Mouse (Mus musculus): ENCODE measurements around the gene Snrpa1.

Gene Snrpa1

DNA sequence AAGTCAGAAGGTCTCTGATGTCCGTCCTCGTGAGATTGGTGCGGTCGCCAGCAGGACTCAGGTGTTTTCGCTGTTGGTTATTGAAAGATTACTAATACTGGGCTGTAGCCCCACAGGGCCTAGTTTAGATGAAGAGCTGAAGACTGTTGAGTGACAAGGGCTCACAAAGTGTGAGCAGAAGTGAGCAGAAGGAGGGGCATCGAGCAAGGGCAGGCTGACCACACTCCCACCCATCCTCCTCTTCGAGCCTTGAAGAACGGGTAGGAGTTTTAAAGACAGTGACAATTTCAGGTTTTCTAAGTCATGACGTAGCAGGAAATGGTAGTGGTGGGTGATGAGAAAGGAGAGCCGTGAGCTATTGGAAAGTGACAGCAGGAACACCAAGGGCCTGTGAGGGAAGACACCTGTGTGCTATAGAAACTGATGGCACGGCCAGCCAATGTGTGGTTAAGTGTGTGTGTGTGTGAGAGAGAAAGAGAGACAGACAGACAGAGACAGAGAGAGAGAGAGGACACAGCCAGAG lies 57.1 kb downstream of the Snrpa1 start:
- no peak for DNase-seq

DNA sequence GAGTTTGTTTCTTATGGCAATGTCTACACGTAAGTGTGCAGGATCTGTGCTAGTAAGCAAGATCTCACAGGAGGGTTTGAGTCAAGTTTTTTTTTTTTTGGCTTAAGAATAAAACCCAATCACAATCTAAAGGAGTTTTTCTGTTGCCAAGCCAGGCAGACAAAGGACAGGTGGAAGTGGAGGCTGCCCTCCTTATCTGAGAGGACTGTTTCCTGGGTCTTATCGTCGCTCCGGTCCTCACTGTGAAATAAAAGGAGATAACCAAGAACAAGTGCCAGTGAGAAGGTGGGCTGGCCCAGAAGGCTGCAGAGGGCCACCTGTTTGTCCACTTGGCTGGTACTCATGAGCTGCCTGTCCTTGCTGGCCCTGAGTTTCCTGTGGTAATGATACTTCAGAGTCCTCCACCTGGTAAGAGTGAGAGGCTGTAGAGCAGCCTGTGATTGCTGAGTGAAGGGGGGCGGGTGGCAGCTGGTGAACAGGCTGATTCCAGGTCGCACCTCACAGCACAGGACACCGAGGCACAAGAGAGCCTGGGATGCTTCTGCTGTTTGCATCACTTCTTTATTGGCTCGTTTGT lies 58.2 kb downstream of the Snrpa1 start:
- peak in 1 of 2 experiments; percentile 23 for DNase-seq

DNA sequence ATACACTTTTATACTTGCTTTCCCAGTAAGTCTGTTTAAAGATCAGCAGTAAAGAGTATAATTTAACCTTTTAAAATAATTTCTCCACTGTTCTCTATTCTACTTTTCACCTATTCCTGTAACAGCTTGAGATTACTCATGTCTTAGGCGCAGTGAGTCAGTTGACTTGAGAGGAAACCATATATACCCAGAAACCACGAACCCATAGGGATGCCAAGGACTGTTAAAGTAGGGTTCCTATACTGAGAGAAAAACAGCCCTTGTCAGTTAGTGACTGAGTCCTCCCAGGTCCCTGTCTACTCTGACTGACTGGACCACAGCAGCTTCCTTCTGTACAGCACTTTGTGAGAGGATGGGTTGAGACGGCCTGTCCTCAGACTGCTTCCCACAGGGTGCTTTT lies 59.2 kb downstream of the Snrpa1 start:
- DNase-seq, result no peak

DNA sequence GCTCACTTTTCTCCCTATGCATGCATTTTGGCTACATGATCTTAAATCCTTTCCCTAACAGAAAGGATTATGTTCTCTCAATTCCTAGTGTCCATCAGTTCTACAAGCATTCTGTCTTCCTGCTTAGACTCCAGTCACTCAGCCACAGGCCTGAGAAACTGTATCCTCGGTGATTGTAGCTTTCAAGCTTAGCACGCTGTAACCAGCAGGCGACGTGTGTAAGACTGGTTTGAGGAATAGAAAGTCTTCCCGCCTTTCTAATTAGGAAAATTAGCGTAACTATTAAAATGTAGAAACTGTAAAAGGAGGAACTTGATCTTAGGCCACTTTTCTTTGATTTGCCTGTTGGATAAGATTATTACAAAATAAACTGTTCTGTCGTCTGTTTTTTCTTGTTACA lies 60.0 kb downstream of the Snrpa1 start:
- DNase-seq, result no peak

DNA sequence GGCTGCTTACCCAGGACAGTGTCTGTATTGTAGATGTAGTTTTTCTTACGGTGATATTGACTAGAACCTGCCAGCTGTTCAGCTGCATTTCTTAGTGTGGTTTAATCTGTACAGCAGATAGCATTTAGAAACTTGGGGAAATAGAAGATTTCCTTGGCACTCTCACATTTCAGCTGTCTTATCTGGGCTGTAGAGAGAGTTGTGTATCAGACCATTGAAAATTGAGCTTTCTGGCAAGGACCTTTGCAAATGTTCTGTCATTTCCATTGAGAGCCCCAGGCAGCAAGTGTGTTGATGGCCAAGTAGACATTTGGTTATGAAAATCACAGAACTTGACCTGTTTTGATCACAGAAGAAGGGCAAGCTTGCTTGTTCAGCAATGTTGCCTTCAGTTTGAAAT lies 61.3 kb downstream of the Snrpa1 start:
- DNase-seq, result peak; percentile 61 to 77

DNA sequence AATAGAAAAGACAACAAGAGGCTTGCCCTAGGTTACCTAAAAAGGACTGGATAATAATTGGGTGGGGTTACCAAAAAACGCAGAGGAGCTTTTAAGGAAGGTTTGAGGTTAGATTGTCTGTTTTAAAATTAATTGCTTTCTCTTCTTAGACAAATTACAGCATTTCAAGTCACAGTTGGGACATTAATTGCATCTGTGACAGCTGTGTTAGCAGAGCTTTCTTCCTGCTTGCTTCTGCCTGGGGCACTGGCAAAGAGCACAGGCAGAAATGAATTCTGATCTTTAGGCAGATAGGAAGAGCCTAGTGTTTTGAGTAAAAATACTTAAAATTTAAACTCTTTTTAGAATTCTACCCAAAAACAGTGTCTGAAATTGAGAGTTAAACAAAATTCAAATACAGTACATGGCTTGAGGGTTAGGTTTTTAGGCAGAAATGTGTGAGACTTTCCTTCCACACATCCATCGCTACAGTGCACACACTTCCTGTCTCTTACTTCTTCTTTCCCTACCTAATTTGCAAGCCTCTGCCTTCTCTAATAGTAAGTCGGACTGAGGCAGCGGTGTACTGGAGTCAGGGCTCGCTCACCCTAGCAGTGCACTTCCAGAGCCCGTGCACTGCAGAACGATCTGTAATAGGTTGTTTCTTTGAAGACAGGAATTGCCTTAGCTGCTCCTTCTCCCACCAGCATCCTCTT lies 62.0 kb downstream of the Snrpa1 start:
- DNase-seq, result no peak
